Mouse (Mus musculus) frontal cortex, postnatal 14 days (tissue): Measurements from ENCODE around the gene Spata19.

ENCODE experiments used
- DNase-seq, 2 experiments: peaks; one replicate each; pipeline ENCODE4 v3.0.0; 2022; ENCODE audit warnings: low spot score in 2 of 2

The Spata19 gene

DNA sequence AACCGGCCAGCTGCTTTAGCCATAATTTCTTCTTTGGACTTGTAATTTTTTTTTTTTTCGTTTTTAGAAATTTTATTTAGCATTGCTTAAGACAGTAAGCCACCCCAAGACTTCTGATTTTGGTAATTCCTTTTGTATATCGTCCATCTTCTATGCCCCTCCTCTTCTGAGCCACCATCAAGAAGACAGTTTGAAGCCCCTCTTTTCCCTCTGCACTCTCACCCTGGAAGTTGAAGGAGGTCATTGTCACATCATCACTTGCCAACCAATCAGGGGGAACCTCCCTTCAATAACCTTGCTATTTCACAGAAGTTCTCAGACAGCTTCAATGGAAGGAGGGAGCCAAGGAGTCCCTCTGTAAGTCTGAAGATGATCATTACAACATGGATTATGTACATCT, at the start of gene Spata19:
Spata19 (plus strand) TSS at position 301 of the 400 bp plus-strand sequence.
- no peak for DNase-seq

DNA sequence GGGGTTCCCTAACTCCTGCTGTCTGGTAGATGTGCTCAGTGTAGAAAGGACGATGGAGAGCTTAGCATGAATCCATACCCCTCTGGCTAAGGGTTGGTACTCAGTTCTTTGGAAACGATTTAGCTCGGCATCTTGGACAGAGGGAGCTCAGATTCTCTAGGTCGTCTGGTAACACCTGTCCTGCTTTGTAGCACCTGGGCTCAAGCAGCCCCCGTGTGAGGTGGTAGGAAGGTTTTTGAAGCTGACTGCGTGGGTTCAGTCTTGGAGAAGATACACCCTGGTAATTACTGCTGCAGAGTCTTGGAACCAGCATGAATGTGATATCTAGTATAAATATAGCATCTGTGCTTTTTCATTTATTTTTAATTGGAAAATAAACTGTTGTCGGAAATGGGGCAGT, 43.5 kb upstream of the Spata19 start:
- no peak for DNase-seq

DNA sequence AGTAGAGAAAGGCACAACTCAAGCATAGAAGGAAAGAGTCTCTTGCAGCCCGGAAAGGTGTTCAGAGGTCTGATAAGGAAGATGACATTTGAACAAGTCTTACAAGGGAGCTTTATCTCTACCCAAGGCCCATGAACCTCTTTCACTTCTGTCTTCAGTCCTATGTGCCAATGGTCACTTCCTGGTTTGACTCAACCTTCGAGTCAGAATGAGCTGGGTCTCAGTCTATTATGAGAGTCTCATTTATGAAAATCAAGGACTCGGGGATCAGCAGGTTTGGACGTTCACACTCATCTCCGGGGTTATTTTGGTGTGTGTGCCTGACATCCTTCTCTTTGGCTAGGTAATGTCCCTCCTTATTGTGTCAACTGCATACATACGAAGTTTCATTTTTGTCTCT, 38.7 kb upstream of the Spata19 start:
- DNase-seq, result no peak

DNA sequence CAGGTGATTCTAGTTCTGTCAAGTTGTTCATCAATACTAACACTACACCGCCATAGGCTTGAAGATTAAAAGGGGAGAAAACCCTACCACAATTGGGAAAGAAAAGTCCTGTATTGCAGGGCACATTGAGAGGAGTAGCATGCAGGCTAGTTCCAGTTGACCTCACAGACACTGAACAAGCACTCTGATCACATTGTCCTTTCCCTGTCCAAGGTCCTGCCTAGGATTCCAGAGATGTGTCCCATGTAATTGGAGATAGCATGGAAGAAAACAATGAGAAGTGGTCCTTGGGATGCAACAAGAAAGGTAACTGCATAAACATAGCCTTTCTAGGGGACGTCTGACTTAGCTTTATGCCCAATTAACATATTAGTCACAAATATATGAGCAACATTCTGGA, 29.4 kb upstream of the Spata19 start:
- no peak for DNase-seq

DNA sequence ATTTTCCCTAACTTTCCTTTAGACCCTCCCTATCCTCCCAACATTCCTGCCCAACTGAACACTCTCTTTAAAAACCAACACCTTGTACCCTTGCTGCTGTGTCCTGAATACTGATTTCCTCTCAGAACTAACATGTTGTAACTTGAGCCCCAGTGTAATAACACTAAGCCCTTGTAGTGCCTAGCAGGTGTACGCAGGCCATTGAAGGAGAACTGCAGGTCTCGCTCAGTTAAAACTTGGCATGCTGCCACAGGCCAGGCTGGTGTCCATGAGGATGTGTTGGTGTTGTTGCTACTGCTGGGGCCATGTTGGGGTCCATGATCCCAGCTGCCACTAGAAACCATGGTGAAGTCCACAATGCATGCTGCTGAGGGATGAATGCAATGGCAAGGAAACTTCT, 27.5 kb upstream of the Spata19 start:
- DNase-seq, result no peak

DNA sequence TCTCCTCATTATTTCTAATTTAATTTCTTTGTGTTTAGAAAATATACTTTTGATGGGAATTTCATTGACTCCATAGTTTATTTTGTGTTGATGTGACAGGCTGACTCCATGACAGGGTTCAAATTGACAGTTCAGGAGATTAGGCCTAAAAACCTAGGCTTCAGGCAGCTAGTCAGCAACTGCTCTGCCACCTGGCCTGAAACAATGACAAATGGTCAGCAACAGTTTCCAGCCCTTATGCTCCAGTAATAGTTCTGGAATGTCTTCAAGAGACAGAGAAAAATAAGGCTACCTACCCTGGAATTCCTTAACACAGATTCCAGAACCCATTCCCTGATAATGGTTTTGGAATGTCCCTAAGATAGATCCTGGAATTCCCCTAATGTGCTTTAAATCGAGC, 20.9 kb upstream of the Spata19 start:
- no peak for DNase-seq

DNA sequence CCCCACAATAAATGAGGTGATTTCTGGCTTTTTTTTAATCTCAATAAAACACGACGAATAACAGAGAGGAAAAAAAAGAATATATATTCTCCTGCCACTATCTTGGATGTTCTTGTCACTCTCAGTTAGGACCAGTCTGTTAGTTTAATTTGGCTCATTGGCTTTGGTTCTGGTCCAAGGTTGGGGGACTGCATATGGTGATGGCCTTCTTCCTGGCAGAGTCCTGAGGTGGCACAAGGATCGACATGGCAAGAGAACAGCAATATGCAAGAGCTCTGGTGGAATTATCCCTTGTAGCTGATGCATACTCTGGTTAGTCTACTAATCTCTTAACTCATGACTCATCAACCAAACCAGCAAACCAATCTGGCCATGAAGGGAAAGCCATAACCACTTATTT, 9.6 kb upstream of the Spata19 start:
- no peak for DNase-seq

DNA sequence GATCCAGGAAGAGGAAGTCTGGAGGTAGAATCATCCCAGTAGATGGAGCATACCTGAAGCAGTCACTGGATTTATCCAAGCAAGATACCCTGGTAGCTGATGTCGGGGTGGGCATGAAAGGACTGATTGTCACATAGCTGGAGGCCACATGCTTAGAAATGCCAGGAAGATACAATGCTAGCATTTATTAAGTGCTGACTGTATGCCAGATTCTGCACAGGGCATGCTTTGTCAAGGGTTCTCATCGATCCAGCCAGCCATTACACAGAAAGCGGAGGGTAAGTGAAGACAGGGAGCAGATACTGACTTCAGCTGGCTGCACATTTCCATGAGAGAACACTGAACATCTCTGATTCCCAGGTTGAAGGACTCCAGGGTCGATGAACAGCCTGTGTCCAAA, 4.6 kb downstream of the Spata19 start:
- DNase-seq, result no peak

DNA sequence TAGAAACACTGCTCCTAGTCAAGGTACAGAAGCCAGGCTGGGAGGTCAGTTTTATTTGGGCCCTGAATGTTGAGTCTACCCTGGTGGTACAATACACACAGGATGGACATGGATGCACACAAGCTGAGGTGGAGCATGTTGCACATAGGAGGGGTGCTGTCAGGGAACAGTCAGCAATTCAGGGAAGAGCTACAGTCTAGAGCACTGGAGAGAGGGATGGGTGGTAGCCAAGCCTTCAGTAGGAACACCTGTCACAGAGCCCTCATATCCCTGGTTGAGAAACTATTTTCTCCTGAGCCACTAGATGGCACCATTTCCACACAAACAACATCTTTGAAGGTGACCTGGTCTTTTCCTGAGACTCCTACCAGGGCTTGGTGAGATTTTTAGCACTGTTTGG, 13.1 kb downstream of the Spata19 start:
- DNase-seq, result peak in 1 of 2 experiments; percentile 17

DNA sequence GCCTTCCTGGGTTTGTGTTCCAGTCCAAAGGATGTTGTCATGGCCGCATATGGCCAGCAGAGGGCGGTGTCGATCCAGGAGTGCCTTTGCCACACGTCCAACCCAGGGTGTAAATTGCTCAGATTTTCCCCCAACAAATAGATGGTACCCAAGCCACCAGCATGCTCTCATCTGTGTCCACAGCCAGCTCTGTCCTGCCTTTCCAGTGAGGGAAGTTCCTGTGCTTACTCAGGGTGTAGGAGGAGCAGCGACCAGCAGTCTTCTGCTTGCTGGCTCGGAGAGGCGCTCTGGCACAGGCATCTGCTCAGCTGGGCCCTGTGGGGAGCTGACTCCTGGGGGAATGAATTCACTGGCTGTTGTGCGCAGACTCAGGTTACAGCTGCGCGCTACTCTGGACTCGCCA, 17.5 kb downstream of the Spata19 start:
- peak; percentile 54 to 79 for DNase-seq

DNA sequence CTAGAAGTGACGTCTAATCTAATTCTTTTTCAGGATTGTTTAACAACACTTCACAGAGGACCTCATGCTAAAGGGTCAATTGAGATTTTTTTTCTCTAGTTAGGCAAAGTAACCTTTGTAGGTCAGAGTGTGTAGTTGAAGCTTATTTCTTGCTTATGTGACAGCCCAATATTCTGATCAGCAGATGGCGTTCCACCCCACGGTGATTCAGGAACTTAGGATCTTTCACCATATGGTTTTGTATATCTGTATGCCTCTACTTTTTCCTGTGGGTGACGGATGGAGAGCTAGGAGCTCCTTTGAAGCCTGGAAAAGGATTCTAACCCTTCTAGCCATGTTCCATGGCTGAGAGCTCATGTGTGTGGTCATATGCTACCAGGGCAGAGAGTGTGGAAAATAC, 27.9 kb downstream of the Spata19 start:
- no peak for DNase-seq

DNA sequence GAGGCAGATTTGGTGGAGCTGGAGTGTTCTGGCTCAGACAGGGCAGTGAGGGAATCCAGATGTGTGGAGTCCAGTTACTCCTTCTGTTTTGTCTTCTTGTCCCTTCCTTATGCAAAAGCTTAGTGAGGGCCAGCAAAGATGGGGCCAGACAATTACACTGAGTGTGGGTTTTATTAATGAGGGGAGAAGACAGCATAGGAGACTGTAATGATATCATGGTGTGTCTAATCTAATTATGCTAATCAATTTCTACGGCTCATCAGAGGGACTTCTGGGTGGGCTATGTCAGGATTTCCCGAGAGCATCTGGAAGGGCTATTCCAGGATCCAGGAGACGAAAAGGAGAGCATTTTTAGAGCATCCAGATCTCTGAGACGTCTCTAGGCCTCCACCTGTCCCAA, 32.0 kb downstream of the Spata19 start:
- DNase-seq, result no peak

DNA sequence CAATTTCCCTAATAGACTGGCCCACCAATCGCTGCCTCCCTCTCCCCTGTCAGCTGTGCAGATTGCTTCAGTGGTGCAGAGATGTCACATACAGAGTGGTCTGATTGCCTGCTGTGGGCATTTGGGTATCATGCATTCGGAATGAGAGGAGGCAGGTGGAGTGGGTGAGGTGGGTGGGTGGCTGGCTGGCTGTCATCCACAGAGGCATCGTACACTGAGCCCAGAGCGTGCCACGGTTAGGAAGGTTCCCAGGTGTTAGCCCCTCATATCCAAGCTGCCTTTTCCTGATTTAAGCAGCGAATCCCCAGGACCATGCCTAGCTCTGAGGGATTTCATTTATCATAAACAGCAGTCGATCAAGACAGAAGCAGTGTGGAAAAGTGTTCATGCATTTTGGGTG, 36.7 kb downstream of the Spata19 start:
- DNase-seq, result no peak

DNA sequence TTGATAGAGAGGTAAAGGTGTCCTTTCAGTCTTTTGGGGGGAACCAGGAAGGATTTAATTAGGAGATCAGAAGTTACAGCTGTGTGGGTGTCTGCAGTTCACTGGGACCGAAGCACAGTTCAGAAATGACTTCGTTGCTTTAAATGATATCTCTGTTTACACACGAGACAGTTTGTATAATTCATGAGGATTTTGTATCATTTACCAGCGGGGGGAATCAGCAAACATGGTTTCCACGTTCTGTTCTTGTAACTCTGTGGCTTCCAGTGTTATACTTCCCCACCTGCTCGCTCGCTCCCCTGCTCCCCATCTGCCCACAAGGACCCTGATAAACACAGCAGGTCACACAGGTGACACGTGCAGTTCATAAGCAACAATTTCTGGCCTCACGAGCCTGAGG, 39.3 kb downstream of the Spata19 start:
- no peak for DNase-seq

DNA sequence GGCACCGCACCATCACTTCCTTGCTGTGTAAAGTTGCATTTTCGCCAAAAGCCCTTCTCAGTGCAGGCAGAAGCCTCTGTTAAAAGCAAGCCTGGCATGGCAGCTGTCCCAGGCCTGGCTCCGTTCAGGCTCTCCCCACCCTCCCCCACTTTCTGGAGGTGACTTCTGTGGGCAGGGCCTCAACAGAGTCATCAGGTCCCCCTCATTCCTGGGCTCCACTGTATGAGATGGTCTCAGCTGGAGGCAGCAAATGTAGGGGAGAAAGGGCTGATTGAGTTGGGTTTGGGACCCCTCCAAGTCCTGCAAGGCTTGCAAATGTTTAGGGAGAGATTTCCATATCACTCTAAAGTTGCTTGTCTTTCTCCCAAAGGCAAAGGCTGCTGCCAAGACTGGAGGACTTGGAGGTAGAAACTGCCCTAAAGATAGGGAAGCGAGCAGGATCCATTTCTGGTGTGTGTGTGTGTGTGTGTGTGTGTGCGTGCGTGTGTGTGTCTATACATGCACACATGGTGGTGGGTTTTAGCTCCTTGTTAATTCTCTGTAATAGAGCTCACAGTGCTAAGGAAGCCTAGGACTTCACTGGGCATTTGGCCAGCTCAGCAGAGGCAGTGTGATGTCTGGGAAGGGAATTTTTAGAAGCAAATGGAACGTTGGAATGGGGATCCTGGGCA, 40.9 kb downstream of the Spata19 start:
- peak; percentile 21 to 28 for DNase-seq

DNA sequence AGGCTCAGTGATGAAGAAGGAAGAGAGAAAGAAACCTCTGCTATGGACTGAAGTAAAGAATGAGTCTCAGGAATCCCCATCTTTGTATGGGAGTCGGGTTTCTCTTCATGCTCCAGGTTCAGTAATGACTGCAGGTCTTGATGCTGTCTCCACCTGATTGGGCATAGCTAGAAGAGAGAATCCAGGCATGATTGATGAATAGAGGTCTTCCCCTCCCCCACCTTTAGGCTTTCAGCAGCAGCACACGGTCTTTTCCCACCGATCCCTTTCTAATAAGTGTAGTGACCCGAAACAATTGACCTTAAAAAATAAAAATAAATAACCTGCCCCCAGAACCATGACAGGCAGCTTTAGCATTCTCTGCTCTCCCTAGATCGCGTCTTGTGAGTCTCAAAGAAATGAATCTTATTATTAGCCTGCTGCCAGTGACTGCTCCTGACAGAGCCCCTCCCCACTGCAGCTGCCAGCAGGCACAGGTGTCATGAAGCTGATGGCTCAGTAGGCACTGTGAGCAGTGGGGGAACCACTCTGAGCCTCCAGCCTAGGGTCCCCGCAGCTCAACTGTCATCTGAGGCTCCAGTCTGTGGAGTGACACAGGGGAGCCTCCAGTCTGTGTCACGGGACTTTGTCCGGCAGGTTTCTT, 53.3 kb downstream of the Spata19 start:
- DNase-seq, result no peak
